Comparison of ENCODE assay signal across 10 mouse cellular contexts in the genomic region with DNA sequence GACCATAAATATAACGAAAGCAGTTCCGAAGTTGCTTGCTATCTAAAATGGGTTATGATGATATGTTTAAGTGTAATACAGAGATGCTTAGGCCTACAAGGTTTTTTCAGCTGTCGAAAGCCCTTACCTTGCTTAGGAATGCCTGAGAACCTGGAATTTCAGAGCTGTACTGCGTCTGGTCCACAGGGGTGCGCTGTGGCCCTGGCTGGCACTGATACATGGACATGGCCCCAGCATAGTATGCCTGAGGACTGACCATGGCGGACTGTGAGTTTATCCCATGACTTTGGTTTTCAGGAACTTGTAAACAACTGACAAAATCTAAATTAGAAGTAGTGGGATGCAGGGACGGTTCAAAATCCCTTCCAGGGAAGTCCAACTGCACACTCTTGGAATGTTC. TPM values are rescaled to one million over a fixed set of nuclear protein-coding genes. Genes with fewer than 3 reads are reported as not detected.
DNase-seq lines count a peak whose midpoint lies in the region; ATAC-seq and TF ChIP-seq lines count a peak whose summit lies in the region.
"Had no signal": no experiment of that assay in that cellular context is flagged by ENCODE, and none has a peak within 500 bp of the region (broad histone marks: within the 10 kb centered on the region; RNA-seq: fewer than 3 reads in every experiment).

No protein-coding gene starts in this region.

- no peak for DNase-seq in gastrocnemius, adult 2 months
- no peak for DNase-seq in gastrocnemius, postnatal 25 days
- DNase-seq in left cerebral cortex, adult 2 months (ENCODE audit: extremely low spot score in 1 of 2, low spot score in 2 of 2) = no peak
- no peak for DNase-seq in left cerebral cortex, postnatal 14 days (ENCODE audit: low spot score in 2 of 2)
- DNase-seq in ES-E14 (ENCODE audit: low read depth, low spot score) = peak; percentile 30
- DNase-seq in lung, postnatal 0 days (ENCODE audit: low spot score) = peak; percentile 40
- DNase-seq in adrenal gland, postnatal 14 days = no peak
- DNase-seq: cerebellum, adult 11-12 months had no signal

- no peak overlapping the region for H3K4me2 ChIP-seq in lung, postnatal 0 days (replicated peaks; ENCODE audit: low read depth, low read length)
- no peak overlapping the region for H3K4me2 ChIP-seq in forebrain, embryonic 12.5 days
- H3K4me2 ChIP-seq: lung, embryonic 15.5 days had no signal

- H3K27ac ChIP-seq in gastrocnemius, adult 2 months = peak overlapping the region; percentile 28; the same call in 1 of the 2 replicates
- H3K27ac ChIP-seq in left cerebral cortex, adult 2 months = no peak overlapping the region
- no peak overlapping the region for H3K27ac ChIP-seq in ES-E14 (ENCODE audit: insufficient read depth, low read depth, low read length, poor library complexity, severe bottlenecking)
- H3K27ac ChIP-seq in lung, postnatal 0 days (ENCODE audit: low read length) = no peak overlapping the region
- no peak overlapping the region for H3K27ac ChIP-seq in forebrain, embryonic 12.5 days
- H3K27ac ChIP-seq: lung, embryonic 15.5 days had no signal

- H3K27me3 ChIP-seq in lung, postnatal 0 days (replicated peaks; ENCODE audit: insufficient read depth, low read length) = no peaks in the 10 kb centered on the region
- no peaks in the 10 kb centered on the region for H3K27me3 ChIP-seq in forebrain, embryonic 12.5 days
- H3K27me3 ChIP-seq: lung, embryonic 15.5 days had no signal

- H3K4me3 ChIP-seq in gastrocnemius, adult 2 months = peak overlapping the region; percentile 65
- H3K4me3 ChIP-seq in left cerebral cortex, adult 2 months = no peak overlapping the region
- H3K4me3 ChIP-seq in ES-E14 (ENCODE audit: insufficient read depth in 1 of 2, low read depth in 1 of 2, low read length in 2 of 2, poor library complexity in 1 of 2, severe bottlenecking in 1 of 2) = no peak overlapping the region
- H3K4me3 ChIP-seq in lung, postnatal 0 days (ENCODE audit: low read depth, low read length) = no peak overlapping the region
- no peak overlapping the region for H3K4me3 ChIP-seq in forebrain, embryonic 12.5 days (replicated peaks)
- H3K4me3 ChIP-seq: lung, embryonic 15.5 days had no signal

- 69% methylated on average over 7 of the region's 7 CpGs for WGBS in lung, postnatal 0 days
- WGBS in forebrain, embryonic 12.5 days = 87% methylated on average over 7 of the region's 7 CpGs

- H3K9me3 ChIP-seq in ES-E14 (ENCODE audit: control insufficient read depth, insufficient read depth, low read depth, low read length) = no peaks in the 10 kb centered on the region
- no peaks in the 10 kb centered on the region for H3K9me3 ChIP-seq in lung, postnatal 0 days (ENCODE audit: low read length)
- H3K9me3 ChIP-seq in forebrain, embryonic 12.5 days = no peaks in the 10 kb centered on the region
- H3K9me3 ChIP-seq: lung, embryonic 15.5 days had no signal

- no peaks in the 10 kb centered on the region for H3K4me1 ChIP-seq in ES-E14 (ENCODE audit: control insufficient read depth in 2 of 2, insufficient read depth in 2 of 2, low read length in 2 of 2, poor library complexity in 1 of 2)
- H3K4me1 ChIP-seq in lung, postnatal 0 days (ENCODE audit: insufficient read depth, low read depth, low read length) = no peaks in the 10 kb centered on the region
- no peaks in the 10 kb centered on the region for H3K4me1 ChIP-seq in forebrain, embryonic 12.5 days
- H3K4me1 ChIP-seq: lung, embryonic 15.5 days had no signal

- peaks cover 10% of the 10 kb centered on the region for H3K36me3 ChIP-seq in ES-E14 (ENCODE audit: control insufficient read depth, insufficient read depth, low read length, poor library complexity, severe bottlenecking)
- H3K36me3 ChIP-seq in lung, postnatal 0 days (ENCODE audit: insufficient read depth, low read length) = peaks cover 19% of the 10 kb centered on the region; the same call in 1 of the 2 replicates
- H3K36me3 ChIP-seq in forebrain, embryonic 12.5 days (replicated peaks) = no peaks in the 10 kb centered on the region

- no peak for TF ChIP-seq EP300 in lung, postnatal 0 days (IDR thresholded peaks at IDR 0.05)

- TF ChIP-seq CTCF in gastrocnemius, adult 2 months (IDR thresholded peaks at IDR 0.05) = peak; percentile 49
- peak; percentile 34 for TF ChIP-seq CTCF in left cerebral cortex, adult 2 months (IDR thresholded peaks at IDR 0.05)
- TF ChIP-seq CTCF in lung, postnatal 0 days (IDR thresholded peaks at IDR 0.05) = peak; percentile 74

- intact Hi-C loops in gastrocnemius, adult 2 months (cut with DNase I) = no loop called here
- intact Hi-C loops in left cerebral cortex, adult 2 months (cut with DNase I) = loop anchor here (10.0 kb wide), 1 partner anchor 189 kb away; no protein-coding TSS in a partner anchor
- intact Hi-C loops in left cerebral cortex, postnatal 14 days (cut with DNase I) = no loop called here

- H3K9ac ChIP-seq in ES-E14 (ENCODE audit: insufficient read depth, low read depth, low read length, poor library complexity, severe bottlenecking) = no peak overlapping the region
- no peak overlapping the region for H3K9ac ChIP-seq in lung, postnatal 0 days (replicated peaks; ENCODE audit: low read depth)
- no peak overlapping the region for H3K9ac ChIP-seq in forebrain, embryonic 12.5 days
- H3K9ac ChIP-seq: lung, embryonic 15.5 days had no signal

- peak; percentile 62; the same call in 1 of the 2 replicates for ATAC-seq in lung, postnatal 0 days
- no peak for ATAC-seq in forebrain, embryonic 12.5 days (ENCODE audit: low FRiP score)

- in situ Hi-C loops in ES-E14 (cut with MboI; ENCODE audit: low sequenced_read_pairs in 2 of 2, unreplicated experiment in 2 of 2) = no loop called here

TF ChIP-seq in ES-E14, 5 proteins besides CTCF, POLR2A, EP300 and RAD21:
- TF ChIP-seq ZC3H11A (IDR thresholded peaks at IDR 0.05; ENCODE audit: borderline replicate concordance, low read depth, low read length) (0 out of 2 replicates have a peak, but pooled peaks have one; percentile 4), CHD2 (IDR thresholded peaks at IDR 0.05; ENCODE audit: low read depth, low read length) (no peak)

RNA-seq across cellular contexts. Expression of a gene that starts 31.3 kb away (rescaled TPM):
- total RNA-seq in gastrocnemius, adult 2 months (2021) = 1 to 10 TPM; 1.4 to 1.5 TPM
- total RNA-seq in gastrocnemius, postnatal 25 days (2021) = 1 to 10 TPM; 1.7 to 1.9 TPM
- 1 to 10 TPM; 6.5 to 8.9 TPM for total RNA-seq in left cerebral cortex, adult 2 months (2021)
- 10 to 100 TPM; 10.7 TPM for total RNA-seq in left cerebral cortex, postnatal 14 days (2021)
- total RNA-seq in ES-E14 (2012; rRNA removed) = 5.1 and 5.8 TPM in 2 replicates
- polyA plus RNA-seq in lung, postnatal 0 days (2015; fragmentation: Nextera tagmentation; extraction: Ambion mirVana) = 25.1 and 33.2 TPM in 2 replicates
- 8.3 and 8.7 TPM in 2 replicates for total RNA-seq in adrenal gland, postnatal 14 days (2021)
- 1.5 and 1.9 TPM in 2 replicates for polyA plus RNA-seq in forebrain, embryonic 12.5 days (2016; fragmentation: Nextera tagmentation; extraction: Ambion mirVana)

Comparison
In these comparisons a context has a peak if more than half of its experiments do, and no peak if none do; other contexts are left out.
1. DNase-seq: peak in ES-E14 (single experiment) and lung, postnatal 0 days (single experiment); none in gastrocnemius, adult 2 months (single experiment), gastrocnemius, postnatal 25 days (single experiment), left cerebral cortex, adult 2 months (0 of 2), left cerebral cortex, postnatal 14 days (0 of 2) and adrenal gland, postnatal 14 days (single experiment).
2. Peak in every context shown above with its lines, with median percentiles within 50 percentile points of each other: CTCF ChIP-seq.